Mouse (Mus musculus) erythroblast, embryonic 14.5 days (primary cell): ENCODE results near the gene Sftpa1.

ENCODE experiments used
- GATA1 ChIP-seq: IDR thresholded peaks from 2 replicates; pipeline ENCODE4 v1.6.1; 2012; ENCODE audit warnings: low read length, inconsistent platforms, mixed read lengths
- TAL1 ChIP-seq: IDR thresholded peaks from 3 replicates; pipeline ENCODE4 v1.6.1; 2012; ENCODE audit warnings: low read length, inconsistent platforms, mixed read lengths

GRCm38 (mm10) chr14:41124683-41125082 is 6.9 kb upstream of the Sftpa1 start:
- TF ChIP-seq TAL1: no peak
- TF ChIP-seq GATA1: no peak
